Mouse (Mus musculus) left cerebral cortex, postnatal 4 days (tissue): ENCODE results near the gene Abl2. TPM values are rescaled to one million over a fixed set of nuclear protein-coding genes. Genes with fewer than 3 reads are reported as not detected.
"Not testable (repeated sequence)": the region's sequence is repeated elsewhere in the genome, so short reads cannot be mapped to it uniquely, and the experiment has no call there.

Experiments
- DNase-seq: peaks from one replicate; pipeline ENCODE4 v3.0.0-alpha.2; 2022
- intact Hi-C: fragments of 180-260 bp; cut with DNase I; formaldehyde crosslinking; loops from one replicate; pipeline ENCODE4 v1.15.1; 2025
- total RNA-seq, 2 experiments: library from RNA; stranded (reverse); gene quantifications; 2 replicates each; pipeline ENCODE4 v1.2.3; 2021

The Abl2 gene
- total RNA-seq, 2 experiments from 2014 or later = 58.2 to 60.2 TPM

GRCm38 (mm10) chr1:156629984-156630383, 71.4 kb downstream of the Abl2 start:
- no peak for DNase-seq
- intact Hi-C loops = loop anchor here (5.0 kb wide), 1 partner anchor 73 kb away; the partner anchor contains the start of gene Abl2

DNA sequence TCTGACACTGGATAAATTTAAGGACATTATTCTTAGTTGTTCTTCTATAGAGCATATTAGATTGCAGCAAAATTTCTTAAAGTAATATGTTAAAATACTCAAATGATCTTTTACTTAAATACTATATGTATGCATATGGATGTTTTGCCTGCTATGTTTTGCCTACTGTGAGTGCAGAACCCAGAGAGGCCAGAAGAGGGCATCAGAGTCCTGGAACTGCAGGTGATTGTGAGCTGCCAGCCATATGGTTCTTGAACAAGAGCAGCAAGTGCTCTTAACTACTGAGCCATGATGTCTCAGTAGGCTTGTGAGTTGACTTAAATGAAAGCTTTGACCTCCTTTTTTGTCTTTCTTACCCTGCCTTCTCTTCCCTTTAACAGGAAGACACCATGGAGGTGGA, 72.4 kb downstream of the Abl2 start:
- intact Hi-C loops = loop anchor here (5.0 kb wide), 1 partner anchor 74 kb away; the partner anchor contains the start of gene Abl2
- DNase-seq = no peak

DNA sequence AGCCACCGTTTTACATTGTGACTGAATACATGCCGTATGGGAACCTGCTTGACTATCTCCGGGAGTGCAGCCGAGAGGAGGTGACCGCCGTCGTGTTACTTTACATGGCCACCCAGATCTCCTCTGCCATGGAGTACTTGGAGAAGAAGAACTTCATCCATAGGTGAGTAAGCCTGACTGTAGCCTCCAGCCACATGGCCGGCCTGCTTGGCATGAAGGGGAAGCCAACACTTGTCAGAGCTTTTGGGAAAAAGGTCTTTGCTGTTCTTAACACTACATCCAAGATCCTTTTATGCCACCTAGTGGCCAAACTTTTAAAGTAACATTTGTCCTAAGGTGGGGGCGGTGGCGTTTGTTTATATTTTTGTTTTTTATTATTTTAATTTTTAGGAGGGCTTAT, 74.5 kb downstream of the Abl2 start:
- intact Hi-C loops = loop anchor here (5.0 kb wide), 1 partner anchor 76 kb away; the partner anchor contains the start of gene Abl2
- DNase-seq = peak; percentile 20

DNA sequence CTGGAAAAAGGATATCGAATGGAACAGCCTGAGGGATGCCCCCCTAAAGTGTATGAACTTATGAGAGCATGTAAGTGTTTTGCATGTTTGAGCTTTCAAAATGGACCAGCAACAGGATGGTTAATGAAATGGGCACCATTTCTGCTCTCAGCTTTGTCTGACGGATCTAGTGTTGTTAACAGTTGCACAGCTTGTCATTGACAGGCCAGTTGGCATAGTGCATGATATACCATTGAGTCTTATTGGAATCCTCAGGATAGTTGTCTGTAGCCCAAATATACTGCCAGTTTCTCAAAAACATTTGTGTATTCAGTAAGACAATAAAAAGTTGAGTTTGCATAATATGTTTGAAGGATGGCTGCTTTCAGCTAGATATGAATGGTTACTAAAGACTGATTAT, 76.6 kb downstream of the Abl2 start:
- DNase-seq = no peak
- intact Hi-C loops = no loop called here

- intact Hi-C loops = no loop called here
- no peak for DNase-seq
Observed at GRCm38 (mm10) chr1:156639455-156639854, 80.9 kb downstream of the Abl2 start.

GRCm38 (mm10) chr1:156640577-156640976, 82.0 kb downstream of the Abl2 start:
- intact Hi-C loops = no loop called here
- no peak for DNase-seq

- DNase-seq = no peak
- intact Hi-C loops = no loop called here
Observed at GRCm38 (mm10) chr1:156641808-156642207, 83.2 kb downstream of the Abl2 start.

DNA sequence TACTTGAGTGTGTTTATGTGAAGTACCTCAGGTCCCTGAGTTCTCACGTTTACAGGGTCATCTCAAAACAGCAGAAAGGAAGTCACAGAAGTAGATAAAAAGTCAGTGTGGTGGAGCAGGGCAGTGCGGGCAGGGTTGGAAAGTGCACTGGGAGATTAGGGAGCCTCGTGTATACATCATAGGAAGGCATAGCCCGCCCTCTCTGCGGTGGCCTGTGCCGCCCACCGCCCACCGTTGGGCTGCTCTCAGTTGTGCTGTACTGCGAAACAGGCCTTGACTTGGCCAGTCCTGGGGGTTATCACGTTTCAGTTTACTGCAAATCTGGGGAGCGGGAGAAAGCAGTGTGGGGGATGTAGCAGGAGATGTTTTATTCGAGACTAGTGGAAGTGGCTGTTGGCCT, 84.2 kb downstream of the Abl2 start:
- DNase-seq = no peak
- intact Hi-C loops = no loop called here

- DNase-seq = no peak
- intact Hi-C loops = no loop called here
Observed at GRCm38 (mm10) chr1:156644061-156644460, 85.5 kb downstream of the Abl2 start.

DNA sequence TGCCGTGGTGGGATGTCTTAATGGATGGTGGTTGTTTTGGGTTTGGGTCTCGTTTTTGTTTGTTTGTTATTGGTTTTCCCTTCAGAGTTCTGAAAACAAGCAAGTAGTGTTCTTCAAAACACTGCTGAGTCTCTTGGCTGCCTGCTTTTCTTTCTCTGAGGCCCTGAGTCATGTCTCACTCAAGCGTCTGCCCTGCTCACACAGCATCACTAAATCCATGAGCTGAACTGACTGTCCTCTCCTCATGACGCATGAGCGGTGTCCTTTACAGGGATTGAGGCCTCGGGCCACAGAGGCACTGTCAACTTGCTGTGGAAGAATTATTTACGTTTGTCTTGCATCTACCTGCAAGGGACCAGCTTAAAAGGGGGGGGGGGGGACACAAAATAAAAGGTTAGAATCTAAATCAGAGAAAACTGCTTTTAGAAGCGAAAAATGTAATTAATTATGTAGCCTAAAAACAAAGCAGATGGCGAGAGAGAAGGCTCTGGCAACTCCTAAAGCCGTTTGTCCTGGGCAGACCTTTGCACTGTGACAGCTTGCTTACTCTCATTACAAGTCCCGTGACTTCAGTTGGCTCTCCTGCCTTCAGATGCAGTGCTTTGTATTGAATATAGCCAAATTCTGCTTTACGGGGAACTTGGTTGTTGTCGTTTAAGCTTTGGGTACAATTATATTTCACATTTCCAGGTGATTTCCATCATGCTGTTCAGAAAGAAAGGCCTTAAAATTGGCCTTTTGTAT, 86.4 kb downstream of the Abl2 start:
- intact Hi-C loops = no loop called here
- no peak for DNase-seq

GRCm38 (mm10) chr1:156645971-156646370, 87.4 kb downstream of the Abl2 start:
- peak; percentile 29 for DNase-seq
- intact Hi-C loops = no loop called here

GRCm38 (mm10) chr1:156648705-156649104, 90.1 kb downstream of the Abl2 start:
- no peak for DNase-seq
- intact Hi-C loops = no loop called here

DNA sequence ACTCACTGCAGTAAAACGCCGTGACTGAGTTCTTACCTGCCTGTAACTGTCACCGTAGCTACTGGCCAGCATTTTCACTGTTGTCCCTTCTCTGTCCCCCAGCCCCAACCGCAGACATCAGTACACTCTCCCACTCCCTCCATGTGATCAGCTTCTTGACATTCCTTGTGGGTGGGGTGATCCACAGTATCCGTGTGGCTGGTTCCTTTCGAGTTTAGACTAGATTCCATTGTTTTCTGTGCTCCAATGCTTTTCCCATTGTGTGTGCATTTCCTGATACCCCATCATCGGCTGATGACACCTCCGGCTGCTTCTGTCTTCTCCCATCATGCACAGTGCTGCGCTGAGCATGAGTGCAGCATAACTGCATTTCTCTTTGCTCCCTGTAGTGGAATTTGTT, 92.0 kb downstream of the Abl2 start:
- no peak for DNase-seq
- intact Hi-C loops = no loop called here

DNA sequence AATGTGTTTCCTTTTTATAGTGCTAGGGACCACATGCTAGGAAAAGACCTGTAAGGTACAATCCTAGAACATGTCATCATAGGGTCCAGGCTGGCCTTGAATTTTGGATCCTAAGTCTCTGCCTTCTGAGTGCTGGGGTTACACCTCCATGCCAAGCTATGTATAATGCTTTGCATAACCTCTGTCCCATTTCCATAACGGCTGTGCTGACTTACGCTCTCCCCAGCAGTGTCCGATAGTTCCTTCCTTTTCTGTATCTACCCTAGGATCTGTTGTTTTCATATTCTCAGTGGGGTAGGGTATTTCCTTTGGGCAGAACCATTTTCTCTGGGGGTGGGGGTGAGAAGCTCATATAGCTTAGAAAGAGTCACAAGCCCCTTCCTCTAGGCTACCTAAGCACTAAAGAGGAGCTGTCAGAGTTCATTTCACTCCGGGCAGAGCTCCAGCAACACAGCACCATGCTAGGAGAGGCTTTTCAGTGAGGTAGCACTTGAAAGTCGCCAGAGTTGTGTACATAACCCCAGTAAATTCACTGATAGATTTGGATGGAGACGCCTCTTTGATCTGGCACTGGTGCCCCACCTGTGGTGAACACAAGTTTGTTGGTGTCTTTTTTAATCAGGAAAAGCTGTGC, 93.7 kb downstream of the Abl2 start:
- intact Hi-C loops = no loop called here

GRCm38 (mm10) chr1:156654735-156655530, 96.3 kb downstream of the Abl2 start:
- no peak for DNase-seq
- intact Hi-C loops = no loop called here

More for the DNA sequence above, 93.7 kb downstream of the Abl2 start:
- DNase-seq = no peak

- DNase-seq = no peak
- intact Hi-C loops = no loop called here
Observed at GRCm38 (mm10) chr1:156657523-156657922, 98.9 kb downstream of the Abl2 start.

- intact Hi-C loops = no loop called here
- no peak for DNase-seq
Observed at GRCm38 (mm10) chr1:156658676-156659075, 100.1 kb downstream of the Abl2 start.

DNA sequence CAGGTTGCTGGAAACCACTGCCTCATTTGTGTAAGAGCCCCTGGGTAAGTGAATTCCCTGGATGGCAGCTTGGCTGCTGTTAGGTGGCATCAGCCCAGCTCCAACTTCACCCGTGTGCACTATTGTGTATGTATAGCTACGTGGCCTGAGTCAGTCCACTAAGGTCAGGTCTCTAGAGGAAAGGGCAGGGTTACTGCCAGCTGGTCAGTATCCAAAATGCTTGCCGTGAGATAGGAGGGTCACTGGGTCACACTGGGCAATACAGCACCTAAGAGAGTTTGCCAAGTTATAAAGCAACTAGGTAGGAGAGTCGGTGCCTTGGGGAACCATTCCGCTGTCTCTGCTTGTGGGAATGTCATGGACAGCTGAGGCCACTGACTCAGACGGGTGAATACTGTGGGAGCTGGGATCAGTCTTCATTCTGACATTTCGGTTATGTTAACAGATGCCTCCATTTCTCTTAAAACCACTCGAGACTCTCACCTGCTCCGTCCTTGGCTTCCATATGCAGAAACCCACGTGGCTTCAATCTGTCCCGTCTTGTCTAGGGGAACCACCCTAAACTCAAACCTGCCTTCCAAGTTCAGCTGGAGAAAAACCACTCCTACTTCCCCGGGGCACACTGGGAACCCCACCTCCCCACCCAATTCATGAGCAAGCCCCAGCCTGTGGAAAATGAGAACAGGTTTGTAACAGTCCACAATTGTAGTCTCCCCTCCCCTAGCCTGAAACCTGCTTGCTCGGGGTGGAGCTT, 101.5 kb downstream of the Abl2 start:
- intact Hi-C loops = no loop called here
- no peak for DNase-seq

DNA sequence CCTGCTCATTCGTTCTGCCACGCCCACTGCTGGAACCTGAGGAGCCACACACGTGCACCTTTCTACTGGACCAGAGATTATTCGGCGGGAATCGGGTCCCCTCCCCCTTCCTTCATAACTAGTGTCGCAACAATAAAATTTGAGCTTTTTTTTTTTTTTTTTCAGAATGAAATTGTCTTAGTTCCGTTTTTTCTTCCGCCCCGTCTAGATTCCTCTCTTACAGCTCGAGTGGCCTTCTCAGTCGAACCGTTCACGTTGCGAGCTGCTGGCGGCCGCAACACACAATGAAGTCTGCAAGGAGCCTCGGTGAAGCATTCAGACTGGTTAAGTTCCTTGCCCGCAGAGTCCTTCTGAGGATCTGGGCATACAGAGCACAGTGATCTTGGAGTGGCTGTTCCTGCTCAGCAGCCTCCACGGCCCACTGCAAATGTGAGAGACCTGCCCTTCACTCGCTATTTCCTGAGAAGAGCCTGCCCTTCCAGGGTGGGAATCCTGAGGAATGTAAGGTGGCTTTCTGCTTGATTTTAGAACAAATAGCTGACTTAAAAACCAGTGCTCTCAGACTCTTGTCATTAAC, 102.2 kb downstream of the Abl2 start:
- intact Hi-C loops, DNase-seq: not testable (repeated sequence)

DNA sequence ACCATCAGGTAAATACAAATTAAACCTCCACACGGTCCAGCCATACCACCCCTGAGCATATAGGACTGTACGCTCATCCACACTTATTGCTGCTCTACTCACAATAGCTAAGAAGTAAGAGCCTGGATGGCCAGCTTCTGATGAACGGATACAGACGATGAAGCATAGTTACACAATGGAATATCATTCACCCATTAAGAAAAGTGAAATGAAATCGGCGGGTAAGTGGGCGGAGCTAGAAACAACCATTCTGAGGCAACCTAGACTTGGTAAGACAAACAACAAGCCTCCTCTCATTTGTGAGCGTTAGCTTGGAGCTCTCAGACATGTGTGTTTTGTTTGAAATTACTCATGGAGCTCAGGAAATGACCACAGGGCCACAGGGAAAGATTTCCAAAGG, 107.2 kb downstream of the Abl2 start:
- DNase-seq = no peak
- intact Hi-C loops = no loop called here
